Mouse (Mus musculus) hindbrain, embryonic 12.5 days (tissue): ENCODE measurements at regions not wholly inside any gene's neighbourhood (a gene's known extent, or its start where the extent isn't known, plus 50 kb on each side); places are given as distances from the start of the nearest gene placed in this dataset.

Experiments
- ATAC-seq: fragments of 200-750 bp; cut with Nextera tagmentation; 2 replicates; pipeline ENCODE4 v1.8.0; 2017; ENCODE audit warnings: moderate TSS enrichment; ENCODE audit not compliant: low FRiP score
- H3K27ac ChIP-seq: fragments of 300-500 bp; sonication (generic); 2 replicates; pipeline ENCODE4 v1.5.1; 2016; ENCODE audit warnings: mild to moderate bottlenecking
- H3K27me3 ChIP-seq: fragments of 300-500 bp; sonication (generic); 2 replicates; pipeline ENCODE4 v1.6.1; 2016; ENCODE audit warnings: mild to moderate bottlenecking
- H3K36me3 ChIP-seq: fragments of 300-500 bp; sonication (generic); 2 replicates; pipeline ENCODE4 v1.6.1; 2016; ENCODE audit warnings: mild to moderate bottlenecking
- H3K4me1 ChIP-seq: fragments of 300-500 bp; sonication (generic); 2 replicates; pipeline ENCODE4 v1.6.1; 2016
- H3K4me2 ChIP-seq: fragments of 300-500 bp; sonication (generic); replicated peaks from 2 replicates; pipeline ENCODE4 v1.6.1; 2016; ENCODE audit warnings: mild to moderate bottlenecking
- H3K4me3 ChIP-seq: fragments of 300-500 bp; sonication (generic); 2 replicates; pipeline ENCODE4 v1.5.1; 2016; ENCODE audit warnings: mild to moderate bottlenecking
- H3K9ac ChIP-seq: fragments of 300-500 bp; sonication (generic); 2 replicates; pipeline ENCODE4 v1.6.1; 2016; ENCODE audit warnings: mild to moderate bottlenecking, moderate library complexity
- H3K9me3 ChIP-seq: fragments of 300-500 bp; sonication (generic); replicated peaks from 2 replicates; pipeline ENCODE4 v1.6.1; 2016; ENCODE audit warnings: mild to moderate bottlenecking
- WGBS: fragments of 180-500 bp; shearing (Covaris S2); methylation state at CpG from one replicate; pipeline ENCODE4 v1.1.7; 2016; 5-methylcytosine and 5-hydroxymethylcytosine counted together

DNA sequence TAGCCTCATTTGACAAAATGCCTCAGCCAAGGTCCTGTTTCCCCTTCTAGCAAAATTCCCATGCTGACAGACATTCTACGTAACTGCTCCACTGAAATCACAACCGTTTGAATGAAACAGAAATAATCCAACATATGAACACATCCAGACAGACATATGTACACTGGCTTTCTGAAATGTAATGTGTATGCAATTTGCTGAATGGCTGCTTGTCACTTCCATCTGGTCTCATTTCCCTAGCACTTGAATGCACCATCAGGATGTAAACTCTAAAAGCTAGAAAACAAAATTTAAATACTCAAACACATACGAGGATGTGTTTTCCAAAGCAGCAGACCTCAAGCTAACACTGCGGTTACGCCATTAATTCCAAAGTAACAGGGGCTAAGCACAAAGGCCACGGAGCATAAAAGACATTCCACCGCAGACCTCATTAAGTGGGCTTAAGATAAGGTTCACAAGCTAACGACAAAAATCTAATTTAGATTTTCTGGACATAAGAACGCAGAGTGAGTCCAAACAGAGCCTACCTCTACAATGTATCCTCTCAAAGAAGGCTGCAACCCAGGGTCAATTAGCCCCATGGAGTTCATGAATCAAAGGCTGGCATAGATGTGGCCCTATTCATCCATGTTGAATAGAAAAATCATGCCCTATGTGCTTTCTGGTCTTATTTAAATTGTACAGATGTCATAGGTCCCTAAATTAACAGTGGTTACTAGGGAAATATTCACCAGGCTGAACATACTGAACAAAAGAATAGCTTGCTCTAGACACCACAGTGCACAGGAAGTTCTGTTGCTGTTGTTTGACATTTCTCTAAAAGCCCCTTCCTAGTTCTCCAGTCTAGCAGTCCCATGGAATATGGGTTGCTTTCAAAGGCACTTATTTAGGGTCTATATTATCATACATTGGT, 630.5 kb downstream of the Nedd1 start:
- H3K9ac ChIP-seq = no peak overlapping the region
- H3K27ac ChIP-seq = no peak overlapping the region
- H3K4me1 ChIP-seq = 0 out of 2 replicates have a peak, but pooled peaks cover 6% of the 10 kb centered on the region
- H3K36me3 ChIP-seq = 0 out of 2 replicates have a peak, but pooled peaks cover 4% of the 10 kb centered on the region
- no peaks in the 10 kb centered on the region for H3K27me3 ChIP-seq
- H3K4me3 ChIP-seq = no peak overlapping the region
- no peak for ATAC-seq
- no peaks in the 10 kb centered on the region for H3K9me3 ChIP-seq
- no peak overlapping the region for H3K4me2 ChIP-seq
- WGBS = 55% methylated on average over 9 of the region's 9 CpGs

DNA sequence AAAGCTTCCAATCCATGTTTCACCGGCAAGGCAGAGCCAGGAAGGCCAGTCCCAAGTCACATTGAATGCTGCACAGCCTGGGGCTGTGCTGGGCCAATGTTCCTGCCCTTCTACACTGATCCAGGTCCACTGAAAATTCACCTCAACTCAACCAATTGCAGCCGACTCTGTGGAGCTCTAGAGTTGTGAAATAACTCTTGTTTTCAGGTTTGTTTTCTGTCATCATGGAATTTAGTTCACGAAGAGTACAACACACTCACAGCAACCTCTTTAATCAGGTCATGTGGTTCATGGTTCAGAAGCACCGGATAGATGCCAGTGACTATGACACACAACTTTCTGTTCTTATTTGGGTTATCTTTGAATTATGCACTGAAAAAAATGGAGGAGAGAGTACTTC, 640.1 kb downstream of the Nedd1 start:
- Histone ChIP-seq H3K9me3 (no peaks in the 10 kb centered on the region), H3K4me3 (no peak overlapping the region), H3K27me3 (no peaks in the 10 kb centered on the region), H3K4me2 (no peak overlapping the region), H3K4me1 (peaks cover 22% of the 10 kb centered on the region), H3K9ac (no peak overlapping the region), H3K27ac (no peak overlapping the region), H3K36me3 (peaks cover 14% of the 10 kb centered on the region)
- no peak for ATAC-seq
- WGBS = 87% methylated on average over 4 of the region's 4 CpGs

DNA sequence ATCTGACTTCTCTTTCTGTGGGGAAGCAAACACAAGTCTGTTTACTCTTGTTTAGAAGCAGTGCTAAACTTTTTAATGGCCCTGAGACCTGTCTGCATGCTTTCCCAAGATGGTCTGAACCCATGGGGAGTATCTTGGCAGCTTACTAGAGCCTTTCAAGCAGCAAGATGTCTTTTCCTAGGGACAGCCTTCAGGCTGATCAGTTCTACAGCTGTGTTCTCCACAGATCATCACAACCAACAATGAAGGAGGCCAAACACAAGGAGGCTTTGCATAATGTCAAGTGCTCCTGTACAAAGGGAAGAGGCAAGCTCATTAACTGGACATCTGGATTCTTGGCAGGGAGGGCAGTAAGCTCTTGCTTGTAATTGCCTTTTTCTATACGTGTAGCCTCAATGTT, 641.0 kb downstream of the Nedd1 start:
- ATAC-seq = no peak
- H3K27ac ChIP-seq = peak overlapping the region; percentile 71

DNA sequence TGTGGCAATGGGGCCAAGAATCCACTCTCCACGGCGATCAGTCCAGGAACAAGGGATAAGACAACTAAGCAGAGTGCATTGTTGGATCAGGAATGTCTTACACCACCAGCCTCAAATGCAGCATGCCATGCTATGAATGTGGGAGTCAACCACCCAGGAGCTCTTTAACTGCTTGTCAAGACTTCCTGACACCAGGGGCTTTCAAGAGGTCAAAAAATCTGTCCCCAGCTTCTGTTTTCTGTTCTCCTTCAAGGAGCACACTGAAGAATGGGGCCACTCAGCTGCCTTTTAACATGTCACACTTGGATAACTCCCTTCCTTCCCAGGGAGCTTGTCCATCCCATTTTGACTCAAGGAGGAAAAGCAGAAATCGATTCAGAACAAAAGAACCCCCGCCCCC, 642.8 kb downstream of the Nedd1 start:
- peak overlapping the region; percentile 31; the same call in 1 of the 2 replicates for H3K27ac ChIP-seq
- peaks cover 40% of the 10 kb centered on the region for H3K4me1 ChIP-seq
- ATAC-seq = no peak
- WGBS = 25% methylated on average over 4 of the region's 4 CpGs
- no peaks in the 10 kb centered on the region for H3K9me3 ChIP-seq
- no peak overlapping the region for H3K4me3 ChIP-seq
- no peak overlapping the region for H3K4me2 ChIP-seq
- no peaks in the 10 kb centered on the region for H3K27me3 ChIP-seq
- no peak overlapping the region for H3K9ac ChIP-seq
- peaks cover 11% of the 10 kb centered on the region for H3K36me3 ChIP-seq

More for the DNA sequence above, 641.0 kb downstream of the Nedd1 start:
- 17% methylated on average over 1 of the region's 1 CpGs for WGBS
- Histone ChIP-seq H3K36me3 (peaks cover 14% of the 10 kb centered on the region), H3K4me3 (no peak overlapping the region), H3K4me1 (peaks cover 27% of the 10 kb centered on the region), H3K4me2 (no peak overlapping the region), H3K9ac (no peak overlapping the region), H3K27me3 (no peaks in the 10 kb centered on the region), H3K9me3 (no peaks in the 10 kb centered on the region)

DNA sequence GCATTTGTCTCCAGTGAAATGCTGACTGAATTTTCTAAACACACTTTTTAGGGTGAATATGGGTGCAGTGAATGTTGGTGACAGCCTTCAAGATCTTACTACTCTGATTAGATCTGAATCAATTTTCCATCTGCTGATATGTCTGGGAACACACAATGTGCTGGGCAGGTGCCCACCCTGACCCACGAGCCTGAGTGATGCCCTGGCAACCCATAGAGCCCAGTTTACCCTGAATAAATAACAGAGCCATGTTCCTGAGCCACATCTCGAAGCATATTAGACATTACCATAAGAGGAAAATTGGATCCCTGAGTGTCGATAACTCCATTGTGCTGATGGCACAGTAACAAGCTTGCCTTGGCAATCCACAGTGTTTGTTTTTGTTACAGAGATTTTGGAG, 644.9 kb downstream of the Nedd1 start:
- Histone ChIP-seq H3K4me3 (no peak overlapping the region), H3K4me2 (no peak overlapping the region), H3K9me3 (no peaks in the 10 kb centered on the region), H3K9ac (no peak overlapping the region), H3K36me3 (peaks cover 4% of the 10 kb centered on the region; the same call in 1 of the 2 replicates), H3K27me3 (no peaks in the 10 kb centered on the region), H3K4me1 (peaks cover 49% of the 10 kb centered on the region), H3K27ac (peak overlapping the region; percentile 82)
- WGBS = 44% methylated on average over 3 of the region's 3 CpGs
- ATAC-seq = peak; percentile 59

DNA sequence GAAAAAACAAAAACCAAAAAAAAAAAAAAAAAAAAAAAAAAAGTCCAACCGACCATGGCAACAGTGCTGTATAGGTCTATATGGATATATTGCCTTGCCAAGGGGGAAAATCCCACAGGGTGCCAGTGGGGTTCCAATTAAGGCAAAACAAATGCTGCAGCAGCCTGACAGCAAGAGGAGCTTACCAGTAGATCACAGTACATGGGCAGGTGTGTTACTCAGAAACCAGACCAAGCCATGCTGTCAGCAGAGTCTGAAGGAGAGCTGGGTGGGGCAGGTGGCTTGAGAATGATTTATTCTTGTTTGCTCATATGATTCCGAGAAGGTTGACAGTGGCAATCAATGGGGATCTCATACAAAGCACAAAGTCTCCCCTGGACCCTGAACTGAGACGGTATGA, 645.5 kb downstream of the Nedd1 start:
- Histone ChIP-seq H3K27ac (peak overlapping the region; percentile 82), H3K4me3 (no peak overlapping the region), H3K4me2 (no peak overlapping the region), H3K9ac (no peak overlapping the region), H3K4me1 (peaks cover 49% of the 10 kb centered on the region), H3K36me3 (peaks cover 2% of the 10 kb centered on the region), H3K9me3 (no peaks in the 10 kb centered on the region), H3K27me3 (no peaks in the 10 kb centered on the region)
- 32% methylated on average over 2 of the region's 3 CpGs for WGBS
- ATAC-seq = peak; percentile 61

DNA sequence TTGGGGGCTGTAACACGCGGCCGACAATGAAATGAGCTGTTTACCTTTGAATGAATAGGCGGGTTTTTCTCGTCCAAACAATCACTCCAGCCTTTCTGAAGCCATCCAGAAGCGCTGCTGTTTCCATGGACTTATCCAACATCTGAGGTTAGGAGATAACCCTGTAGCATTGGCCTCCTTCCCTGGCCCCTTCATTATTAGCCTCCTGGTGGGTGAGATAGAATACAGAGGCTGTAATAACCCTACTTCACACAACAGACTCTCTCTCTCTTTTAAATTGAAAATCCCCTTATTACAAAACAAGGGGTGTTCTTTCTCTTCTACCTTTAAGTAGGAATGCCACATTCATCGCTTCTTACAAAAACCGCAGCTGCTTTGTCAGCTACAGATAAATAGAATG, 646.8 kb downstream of the Nedd1 start:
- H3K4me3 ChIP-seq = no peak overlapping the region
- peaks cover 6% of the 10 kb centered on the region for H3K36me3 ChIP-seq
- H3K4me1 ChIP-seq = peaks cover 43% of the 10 kb centered on the region
- H3K9ac ChIP-seq = no peak overlapping the region
- H3K27me3 ChIP-seq = no peaks in the 10 kb centered on the region
- H3K4me2 ChIP-seq = no peak overlapping the region
- ATAC-seq = no peak
- WGBS = 57% methylated on average over 8 of the region's 8 CpGs
- no peaks in the 10 kb centered on the region for H3K9me3 ChIP-seq
- peak overlapping the region; percentile 82 for H3K27ac ChIP-seq

DNA sequence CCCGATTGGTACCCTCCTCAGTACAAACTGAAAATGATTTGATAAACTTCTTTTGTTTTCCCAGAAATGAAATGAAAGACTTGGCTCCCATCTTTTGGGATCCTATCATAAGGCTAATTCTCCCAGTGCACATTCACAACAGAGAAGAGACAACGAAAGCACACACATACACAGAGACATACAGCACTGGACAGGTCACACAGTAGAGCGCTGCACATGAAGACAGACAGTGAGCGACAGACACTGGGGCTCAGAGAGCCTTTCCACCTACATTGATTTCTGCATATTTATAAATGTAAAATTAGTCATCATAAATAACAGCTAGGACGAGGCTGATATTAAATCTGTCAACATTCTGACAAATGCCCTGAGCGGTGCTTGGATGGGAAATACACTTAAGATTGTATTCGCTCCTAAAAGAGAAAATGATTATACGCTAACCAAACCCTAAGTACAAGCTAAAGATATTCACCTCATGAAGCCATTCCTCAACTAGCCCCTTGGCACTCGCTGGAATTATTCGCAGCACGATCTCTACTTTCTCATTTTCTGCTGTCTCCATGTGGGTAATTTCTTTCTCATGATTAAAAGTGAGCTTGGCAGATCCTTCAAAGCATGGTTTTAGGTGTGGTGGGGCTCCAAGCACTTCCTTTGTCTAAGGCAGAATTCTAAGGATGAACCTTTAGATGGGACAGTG, 647.4 kb downstream of the Nedd1 start:
- Histone ChIP-seq H3K27ac (peak overlapping the region; percentile 82), H3K4me3 (no peak overlapping the region), H3K9me3 (no peaks in the 10 kb centered on the region), H3K4me2 (no peak overlapping the region), H3K36me3 (peaks cover 6% of the 10 kb centered on the region), H3K27me3 (no peaks in the 10 kb centered on the region), H3K9ac (no peak overlapping the region), H3K4me1 (peaks cover 37% of the 10 kb centered on the region)
- ATAC-seq = no peak; the same call in 1 of the 2 replicates
- 70% methylated on average over 11 of the region's 11 CpGs for WGBS

DNA sequence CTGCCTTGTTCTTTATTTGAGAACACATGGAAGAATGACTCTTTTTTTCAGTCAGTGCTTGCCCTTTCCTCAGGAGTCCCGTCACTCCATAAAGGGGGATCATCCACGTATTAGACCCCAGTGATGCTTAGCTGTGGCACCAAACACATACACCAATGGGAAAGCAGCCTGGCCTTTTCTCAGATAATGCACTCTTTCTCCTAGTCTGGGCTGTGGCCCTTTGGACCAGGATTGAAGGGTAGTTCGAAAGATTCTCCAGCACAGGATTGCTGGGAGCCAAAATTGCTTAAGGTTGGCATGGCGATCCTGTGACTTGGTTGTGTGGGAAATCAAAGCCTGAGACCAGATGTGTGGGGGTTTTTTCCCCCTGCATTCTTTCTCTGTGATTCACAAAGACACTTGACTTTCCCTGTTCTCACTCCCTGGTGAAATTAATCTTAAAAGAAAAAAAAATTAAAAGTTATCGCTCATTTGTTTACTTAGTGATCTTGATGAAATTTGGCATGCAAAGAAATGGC, 648.3 kb downstream of the Nedd1 start:
- no peak; the same call in 1 of the 2 replicates for ATAC-seq
- peak overlapping the region; percentile 82 for H3K27ac ChIP-seq

DNA sequence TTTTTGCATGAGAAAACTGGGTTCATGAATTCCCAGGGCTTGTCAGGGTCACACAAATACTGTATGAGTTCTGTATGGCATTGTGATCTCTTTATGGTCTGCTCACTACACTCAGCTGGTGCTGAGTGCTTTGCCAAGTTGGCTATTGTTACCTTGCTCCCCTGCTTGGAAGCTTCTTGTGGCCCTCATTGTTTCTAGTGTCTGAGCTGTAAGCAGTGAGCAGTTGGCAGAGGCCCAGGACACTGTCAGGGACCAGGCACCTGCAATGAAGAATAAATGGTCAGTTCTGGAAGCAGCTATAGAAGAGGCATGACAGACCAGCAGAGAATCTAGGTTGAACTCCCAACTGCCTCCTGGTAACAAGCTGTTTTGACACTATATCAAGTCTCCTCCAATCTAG, 677.4 kb downstream of the Nedd1 start:
- Histone ChIP-seq H3K4me3 (no peak overlapping the region), H3K4me1 (peaks cover 5% of the 10 kb centered on the region; the same call in 1 of the 2 replicates), H3K9ac (no peak overlapping the region), H3K36me3 (no peaks in the 10 kb centered on the region), H3K9me3 (no peaks in the 10 kb centered on the region), H3K4me2 (no peak overlapping the region), H3K27me3 (no peaks in the 10 kb centered on the region), H3K27ac (no peak overlapping the region)
- no peak for ATAC-seq

More for the DNA sequence above, 648.3 kb downstream of the Nedd1 start:
- 24% methylated on average over 5 of the region's 5 CpGs for WGBS
- no peaks in the 10 kb centered on the region for H3K27me3 ChIP-seq
- H3K4me3 ChIP-seq = no peak overlapping the region
- H3K9me3 ChIP-seq = no peaks in the 10 kb centered on the region
- H3K4me2 ChIP-seq = no peak overlapping the region
- peaks cover 32% of the 10 kb centered on the region for H3K4me1 ChIP-seq
- H3K36me3 ChIP-seq = peaks cover 6% of the 10 kb centered on the region
- no peak overlapping the region for H3K9ac ChIP-seq

DNA sequence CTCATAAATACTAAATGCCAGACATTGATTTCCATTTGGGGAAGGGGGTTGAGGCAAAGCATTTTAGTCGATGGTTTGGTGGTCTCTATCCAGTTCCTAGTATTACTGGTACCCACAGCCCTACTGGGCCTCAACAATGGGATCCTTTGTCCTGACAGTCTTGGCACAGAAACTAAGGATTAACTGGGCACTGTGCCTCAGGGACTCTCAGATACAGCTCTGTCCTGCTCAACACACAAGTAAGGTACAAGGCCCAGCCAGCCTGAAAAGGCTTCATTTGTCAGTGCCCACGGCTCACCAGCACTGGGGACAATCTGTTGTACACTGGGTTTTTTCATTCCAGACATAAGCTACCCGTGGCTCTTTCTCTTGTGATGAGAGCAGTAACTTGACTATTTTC, 686.0 kb downstream of the Nedd1 start:
- peak; percentile 71 for ATAC-seq
- Histone ChIP-seq H3K36me3 (no peaks in the 10 kb centered on the region), H3K27me3 (no peaks in the 10 kb centered on the region), H3K4me3 (no peak overlapping the region), H3K27ac (0 out of 2 replicates have a peak overlapping the region, but pooled peaks have one; percentile 17), H3K9ac (no peak overlapping the region), H3K4me1 (no peaks in the 10 kb centered on the region), H3K4me2 (no peak overlapping the region), H3K9me3 (no peaks in the 10 kb centered on the region)
- WGBS = 44% methylated on average over 3 of the region's 3 CpGs

DNA sequence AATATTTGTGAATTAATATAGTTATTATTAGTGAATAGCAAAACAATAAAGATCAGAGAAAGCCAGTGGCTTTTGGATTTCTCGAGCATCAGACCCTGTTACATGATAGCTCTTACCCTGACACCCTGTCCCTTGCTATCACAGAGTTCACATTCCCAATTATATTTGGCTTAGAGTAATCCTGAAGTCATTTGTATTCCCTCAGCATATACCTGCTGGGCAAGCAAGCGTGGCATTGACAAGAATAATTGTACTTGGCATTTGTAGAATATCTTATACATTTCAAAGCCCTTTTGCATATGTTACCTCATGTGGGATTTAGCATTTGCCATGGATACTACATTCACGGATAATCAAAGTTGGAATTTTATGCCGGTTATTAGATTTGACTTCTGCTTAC, 692.0 kb downstream of the Nedd1 start:
- Histone ChIP-seq H3K4me2 (no peak overlapping the region), H3K4me3 (no peak overlapping the region), H3K9ac (no peak overlapping the region), H3K9me3 (no peaks in the 10 kb centered on the region), H3K27me3 (no peaks in the 10 kb centered on the region), H3K36me3 (no peaks in the 10 kb centered on the region), H3K4me1 (no peaks in the 10 kb centered on the region), H3K27ac (no peak overlapping the region)
- 68% methylated on average over 4 of the region's 4 CpGs for WGBS
- ATAC-seq = no peak
